Mouse (Mus musculus) embryonic facial prominence, embryonic 15.5 days (tissue): ENCODE results near the gene Pawr. TPM values are rescaled to one million over a fixed set of nuclear protein-coding genes. Genes with fewer than 3 reads are reported as not detected.
A peak's percentile ranks its signal among the peaks of the same experiment; 100 is the strongest.

Source experiments
- ATAC-seq: fragments of 200-750 bp; cut with Nextera tagmentation; 2 replicates; pipeline ENCODE4 v1.8.0; 2017; ENCODE audit warnings: low read depth, moderate TSS enrichment; ENCODE audit not compliant: insufficient number of reproducible peaks, low FRiP score, low TSS enrichment
- H3K27ac ChIP-seq: fragments of 300-500 bp; sonication (generic); replicated peaks from 2 replicates; pipeline ENCODE4 v1.5.1; 2015; ENCODE audit warnings: mild to moderate bottlenecking, inconsistent platforms
- H3K27me3 ChIP-seq: fragments of 300-500 bp; sonication (generic); 2 replicates; pipeline ENCODE4 v1.6.1; 2015; ENCODE audit warnings: inconsistent platforms
- H3K36me3 ChIP-seq: fragments of 300-500 bp; sonication (generic); 2 replicates; pipeline ENCODE4 v1.6.1; 2015; ENCODE audit warnings: mild to moderate bottlenecking, inconsistent platforms
- H3K4me1 ChIP-seq: fragments of 300-500 bp; sonication (generic); 2 replicates; pipeline ENCODE4 v1.6.1; 2015; ENCODE audit warnings: inconsistent platforms
- H3K4me2 ChIP-seq: fragments of 300-500 bp; sonication (generic); replicated peaks from 2 replicates; pipeline ENCODE4 v1.6.1; 2015; ENCODE audit warnings: mild to moderate bottlenecking, inconsistent platforms
- H3K4me3 ChIP-seq: fragments of 300-500 bp; sonication (generic); replicated peaks from 2 replicates; pipeline ENCODE4 v1.5.1; 2015; ENCODE audit warnings: mild to moderate bottlenecking, inconsistent platforms
- H3K9ac ChIP-seq: fragments of 300-500 bp; sonication (generic); 2 replicates; pipeline ENCODE4 v1.6.1; 2015; ENCODE audit warnings: inconsistent platforms
- H3K9me3 ChIP-seq: fragments of 300-500 bp; sonication (generic); replicated peaks from 2 replicates; pipeline ENCODE4 v1.6.1; 2016; ENCODE audit warnings: inconsistent platforms
- WGBS: fragments of 180-500 bp; shearing (Covaris S2); methylation state at CpG from one replicate; pipeline ENCODE4 v1.1.7; 2015; 5-methylcytosine and 5-hydroxymethylcytosine counted together
- polyA plus RNA-seq: library from polyadenylated mRNA; unstranded; fragments of >200 nt; fragmentation: Nextera tagmentation; extraction: Ambion mirVana; gene quantifications from 2 replicates; pipeline ENCODE4 v1.2.1, GENCODE M21; 2015

Pawr gene
- polyA plus RNA-seq, 1 experiment from 2014 or later: 9.7 TPM

- Histone ChIP-seq H3K4me3 (no peak overlapping the region), H3K9me3 (no peaks in the 10 kb centered on the region), H3K9ac (no peak overlapping the region), H3K27ac (no peak overlapping the region), H3K36me3 (no peaks in the 10 kb centered on the region), H3K27me3 (no peaks in the 10 kb centered on the region), H3K4me2 (no peak overlapping the region), H3K4me1 (peaks cover 1% of the 10 kb centered on the region; the same call in 1 of the 2 replicates)
- no peak for ATAC-seq
- 95% methylated on average over 7 of the region's 7 CpGs for WGBS
Measured at GRCm38 (mm10) chr10:108315236-108315635, 16.7 kb upstream of the Pawr start.

DNA sequence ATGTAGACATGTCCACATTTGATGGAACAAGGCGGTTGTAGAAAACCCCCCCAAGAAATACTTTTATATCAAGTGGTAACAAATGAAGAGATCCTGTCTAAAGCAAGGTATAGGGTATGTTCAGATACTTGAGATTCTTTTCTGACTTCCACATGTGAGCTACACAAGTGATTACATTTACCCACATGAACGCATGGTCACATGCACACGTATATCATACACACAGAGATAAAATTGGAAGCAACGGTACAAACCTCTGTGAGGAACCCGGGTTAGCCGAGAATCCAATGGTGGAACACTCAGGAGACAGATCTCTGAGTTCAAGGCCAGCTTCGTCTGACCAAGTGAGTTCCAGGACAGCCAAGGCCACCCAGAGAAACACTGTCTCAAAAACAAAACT is 3.6 kb upstream of the Pawr start:
- Histone ChIP-seq H3K9ac (no peak overlapping the region), H3K9me3 (no peaks in the 10 kb centered on the region), H3K27me3 (0 out of 2 replicates have a peak, but pooled peaks cover 7% of the 10 kb centered on the region), H3K4me3 (no peak overlapping the region), H3K4me1 (peaks cover 9% of the 10 kb centered on the region), H3K36me3 (no peaks in the 10 kb centered on the region), H3K27ac (no peak overlapping the region), H3K4me2 (no peak overlapping the region)
- no peak for ATAC-seq
- WGBS: 88% methylated on average over 7 of the region's 7 CpGs

DNA sequence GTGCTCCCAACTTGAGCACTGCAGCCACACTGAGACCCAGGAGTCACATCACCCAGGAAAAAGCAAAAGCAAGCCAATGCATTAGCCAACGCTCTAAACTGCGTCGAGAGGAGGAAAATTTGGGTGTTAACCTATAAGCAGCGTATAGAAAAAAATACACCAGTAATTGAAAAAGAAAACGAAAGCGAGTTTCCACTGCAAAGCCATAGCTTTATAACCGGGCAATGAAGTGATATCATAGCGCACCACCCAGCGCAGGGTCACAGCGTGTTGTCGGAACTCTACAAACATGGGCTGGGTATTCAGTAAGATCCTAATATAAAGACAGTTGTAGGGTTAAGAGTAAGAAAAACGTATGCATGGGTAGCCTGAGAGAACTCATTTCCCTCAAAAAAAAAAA is 2.9 kb upstream of the Pawr start:
- H3K9ac ChIP-seq: no peak overlapping the region
- H3K9me3 ChIP-seq: no peaks in the 10 kb centered on the region
- ATAC-seq: no peak
- no peak overlapping the region for H3K4me2 ChIP-seq
- no peak overlapping the region for H3K27ac ChIP-seq
- H3K4me1 ChIP-seq: peaks cover 9% of the 10 kb centered on the region
- 0 out of 2 replicates have a peak, but pooled peaks cover 7% of the 10 kb centered on the region for H3K27me3 ChIP-seq
- 89% methylated on average over 12 of the region's 12 CpGs for WGBS
- no peaks in the 10 kb centered on the region for H3K36me3 ChIP-seq
- H3K4me3 ChIP-seq: no peak overlapping the region

DNA sequence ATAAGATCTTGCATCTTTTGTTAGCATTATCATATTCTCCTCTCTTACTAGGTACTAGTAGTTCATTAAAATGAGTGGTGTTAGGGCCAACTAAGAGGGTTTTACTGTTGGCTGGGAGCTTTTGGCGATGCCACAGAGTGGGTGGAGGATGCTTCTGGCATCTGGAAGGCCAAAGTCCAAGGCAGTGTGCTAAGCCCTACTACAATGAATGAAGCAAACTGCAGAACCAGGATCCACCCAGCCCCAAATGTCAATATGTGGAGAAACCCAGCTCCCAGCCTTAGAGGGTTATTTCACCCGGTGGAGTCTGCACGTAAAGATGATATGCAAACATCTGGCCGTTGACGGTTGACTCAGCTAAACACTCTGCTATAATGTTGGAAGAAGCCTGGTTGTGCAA is 2.1 kb upstream of the Pawr start:
- H3K9ac ChIP-seq: no peak overlapping the region
- H3K27me3 ChIP-seq: 0 out of 2 replicates have a peak, but pooled peaks cover 7% of the 10 kb centered on the region
- no peaks in the 10 kb centered on the region for H3K9me3 ChIP-seq
- no peak overlapping the region for H3K4me3 ChIP-seq
- H3K36me3 ChIP-seq: no peaks in the 10 kb centered on the region
- H3K4me2 ChIP-seq: no peak overlapping the region
- ATAC-seq: no peak
- no peak overlapping the region for H3K27ac ChIP-seq
- H3K4me1 ChIP-seq: peaks cover 9% of the 10 kb centered on the region
- WGBS: 69% methylated on average over 5 of the region's 5 CpGs

DNA sequence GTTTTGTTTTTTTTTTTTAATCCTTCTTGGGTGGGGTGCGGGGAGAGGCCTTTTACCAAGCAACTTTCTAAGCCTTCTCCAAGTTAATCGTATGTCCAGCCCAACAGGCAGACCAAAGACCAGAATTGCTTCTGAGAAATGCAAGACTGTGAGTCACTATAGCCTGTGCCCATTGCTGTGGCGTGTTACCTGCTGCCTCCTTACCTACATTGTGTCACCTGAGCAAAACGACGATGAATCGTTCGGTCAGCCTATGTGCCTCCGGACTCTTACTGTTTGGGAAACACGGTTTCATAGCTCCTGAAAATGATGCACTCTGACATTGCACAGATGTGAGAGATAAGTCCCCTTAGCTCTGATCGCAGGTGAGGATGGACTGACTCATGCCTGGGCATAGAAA is 957 bp upstream of the Pawr start:
- ATAC-seq: no peak
- Histone ChIP-seq H3K9ac (no peak overlapping the region), H3K9me3 (no peaks in the 10 kb centered on the region), H3K27ac (peak overlapping the region; percentile 56), H3K4me3 (peak overlapping the region; percentile 78), H3K27me3 (0 out of 2 replicates have a peak, but pooled peaks cover 7% of the 10 kb centered on the region), H3K36me3 (no peaks in the 10 kb centered on the region), H3K4me1 (peaks cover 9% of the 10 kb centered on the region), H3K4me2 (peak overlapping the region; percentile 93)
- WGBS: 4% methylated on average over 10 of the region's 10 CpGs

- ATAC-seq: peak; percentile 16; the same call in 1 of the 2 replicates
- H3K27ac ChIP-seq: peak overlapping the region; percentile 59
Measured at GRCm38 (mm10) chr10:108332571-108333541, 935 bp downstream of the Pawr start.

DNA sequence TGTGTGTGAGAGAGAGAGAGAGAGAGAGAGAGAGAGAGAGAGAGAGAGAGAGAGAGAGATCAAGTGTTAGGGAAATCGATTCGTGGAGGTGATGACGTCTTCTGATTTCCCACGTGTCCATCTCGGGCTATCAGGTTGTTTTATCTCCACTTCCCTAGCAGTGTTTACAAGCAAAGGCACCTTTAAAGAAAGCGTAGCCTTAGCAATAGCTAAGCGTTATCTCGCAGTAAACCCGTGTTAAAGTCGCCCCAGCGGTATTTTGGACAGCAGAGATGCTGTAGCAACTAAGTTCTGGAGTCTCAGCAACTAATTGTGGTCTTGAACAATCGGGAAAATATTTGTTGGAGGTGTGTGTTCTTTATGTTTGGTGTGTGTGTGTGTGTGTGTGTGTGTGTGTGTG is 1.7 kb downstream of the Pawr start:
- no peaks in the 10 kb centered on the region for H3K9me3 ChIP-seq
- no peak overlapping the region for H3K27ac ChIP-seq
- peak overlapping the region; percentile 93 for H3K4me2 ChIP-seq
- peaks cover 9% of the 10 kb centered on the region for H3K4me1 ChIP-seq
- WGBS: 6% methylated on average over 12 of the region's 12 CpGs
- ATAC-seq: no peak
- H3K9ac ChIP-seq: no peak overlapping the region
- no peaks in the 10 kb centered on the region for H3K36me3 ChIP-seq
- H3K27me3 ChIP-seq: 0 out of 2 replicates have a peak, but pooled peaks cover 7% of the 10 kb centered on the region
- H3K4me3 ChIP-seq: peak overlapping the region; percentile 78

More at GRCm38 (mm10) chr10:108332571-108333541, 935 bp downstream of the Pawr start:
- WGBS: under 1% methylated on average over 112 of the region's 129 CpGs
- no peaks in the 10 kb centered on the region for H3K9me3 ChIP-seq
- H3K9ac ChIP-seq: peak overlapping the region; percentile 70
- peak overlapping the region; percentile 78 for H3K4me3 ChIP-seq
- H3K27me3 ChIP-seq: 0 out of 2 replicates have a peak, but pooled peaks cover 7% of the 10 kb centered on the region
- no peaks in the 10 kb centered on the region for H3K36me3 ChIP-seq
- H3K4me2 ChIP-seq: peak overlapping the region; percentile 93
- H3K4me1 ChIP-seq: peaks cover 9% of the 10 kb centered on the region

- Histone ChIP-seq H3K4me3 (peak overlapping the region; percentile 78), H3K4me2 (peak overlapping the region; percentile 93; the same call in 1 of the 2 replicates), H3K27ac (no peak overlapping the region), H3K4me1 (peaks cover 9% of the 10 kb centered on the region), H3K9ac (no peak overlapping the region), H3K27me3 (0 out of 2 replicates have a peak, but pooled peaks cover 7% of the 10 kb centered on the region), H3K36me3 (no peaks in the 10 kb centered on the region), H3K9me3 (no peaks in the 10 kb centered on the region)
- 54% methylated on average over 1 of the region's 1 CpGs for WGBS
- ATAC-seq: no peak
Measured at GRCm38 (mm10) chr10:108334096-108334495, 2.2 kb downstream of the Pawr start.

GRCm38 (mm10) chr10:108335736-108336292 is 3.9 kb downstream of the Pawr start:
- H3K4me2 ChIP-seq: no peak overlapping the region
- no peak for ATAC-seq
- 0 out of 2 replicates have a peak, but pooled peaks cover 3% of the 10 kb centered on the region for H3K27me3 ChIP-seq
- H3K4me1 ChIP-seq: peaks cover 8% of the 10 kb centered on the region
- H3K4me3 ChIP-seq: no peak overlapping the region
- H3K36me3 ChIP-seq: no peaks in the 10 kb centered on the region
- H3K9me3 ChIP-seq: no peaks in the 10 kb centered on the region
- no peak overlapping the region for H3K9ac ChIP-seq
- no peak overlapping the region for H3K27ac ChIP-seq
- WGBS: 90% methylated on average over 10 of the region's 10 CpGs

DNA sequence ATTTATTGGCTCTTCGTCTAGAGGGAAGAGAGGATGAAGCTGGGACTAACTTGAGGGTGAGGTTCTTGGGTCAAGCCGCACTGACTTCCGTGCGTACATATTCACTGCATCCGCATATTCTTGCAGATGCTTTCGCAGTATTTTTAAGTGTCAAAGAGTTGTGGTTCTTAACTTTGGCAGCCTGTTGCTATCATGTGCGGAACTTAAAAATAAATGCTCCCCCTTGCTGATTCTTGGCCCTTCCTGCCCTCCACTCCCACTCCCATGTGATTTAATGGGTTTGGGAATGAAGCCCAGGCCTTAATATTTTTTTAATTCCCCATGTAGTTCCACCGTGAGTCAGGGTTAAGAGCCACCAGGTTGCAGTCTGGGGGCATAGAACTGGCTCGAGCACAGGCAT is 4.7 kb downstream of the Pawr start:
- 80% methylated on average over 9 of the region's 9 CpGs for WGBS
- ATAC-seq: no peak
- Histone ChIP-seq H3K4me1 (peaks cover under 1% of the 10 kb centered on the region; the same call in 1 of the 2 replicates), H3K27me3 (no peaks in the 10 kb centered on the region), H3K4me2 (no peak overlapping the region), H3K4me3 (no peak overlapping the region), H3K9me3 (no peaks in the 10 kb centered on the region), H3K9ac (no peak overlapping the region), H3K36me3 (no peaks in the 10 kb centered on the region), H3K27ac (no peak overlapping the region)
